Mouse (Mus musculus): ENCODE data around the gene 2900026A02Rik.

DNA sequence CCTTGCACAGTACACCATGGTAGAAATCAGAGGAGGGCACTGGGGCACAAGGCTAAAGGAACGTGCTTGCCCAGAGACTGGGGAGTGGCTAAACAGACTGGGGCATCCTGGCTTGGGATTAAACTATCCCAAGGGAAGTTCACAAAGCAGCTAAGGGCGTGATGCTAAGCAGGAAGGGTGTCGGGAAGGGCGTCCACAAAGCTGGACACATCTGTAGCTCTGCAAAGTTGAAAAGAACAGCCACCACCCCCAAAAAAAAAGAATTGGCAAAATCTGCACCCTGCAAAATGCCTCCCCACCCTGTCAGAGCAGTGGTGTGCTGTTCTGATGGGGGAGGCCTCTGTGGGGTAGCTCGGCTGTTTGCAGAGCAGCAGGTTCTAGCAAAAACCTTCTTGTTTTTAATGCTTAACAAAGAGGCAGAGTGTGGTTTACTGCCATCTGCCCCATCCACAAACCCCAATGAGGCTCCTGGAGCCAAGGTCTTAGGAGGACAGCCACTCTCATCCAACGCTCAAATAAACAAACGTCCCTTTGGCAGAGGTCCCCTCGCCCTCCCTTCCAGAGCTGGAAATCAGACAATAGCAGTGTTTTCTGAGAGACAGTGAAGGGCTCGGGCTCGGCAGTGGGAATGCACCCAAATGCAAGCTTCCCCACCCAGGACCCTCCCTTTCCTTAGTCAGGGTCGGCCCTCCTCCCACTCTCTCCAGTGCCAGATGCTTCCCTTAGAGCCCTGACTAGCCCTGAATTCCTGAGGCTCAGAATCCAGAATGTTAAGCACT lies 12.2 kb downstream of the 2900026A02Rik start:
- TF ChIP-seq CTCF (IDR thresholded peaks at IDR 0.05; ENCODE audit: low read depth) (no peak), EP300 (optimal IDR thresholded peaks at IDR 0.05) (no peak)
